Comparison of ENCODE assay signal across 21 mouse cellular contexts in genomic region chr6:101336660-101337059, GRCm38 (mm10). TPM values are rescaled to one million over a fixed set of nuclear protein-coding genes. Genes with fewer than 3 reads are reported as not detected.
DNase-seq lines count a peak whose midpoint lies in the region; ATAC-seq lines count a peak whose summit lies in the region.
"Had no signal": no experiment of that assay in that cellular context is flagged by ENCODE, and none has a peak within 500 bp of the region (broad histone marks: within the 10 kb centered on the region; RNA-seq: fewer than 3 reads in every experiment).

No protein-coding gene starts in this region.

- peak; percentile 54; the same call in 1 of the 2 replicates for ATAC-seq in kidney, embryonic 15.5 days (replicated peaks; ENCODE audit: low FRiP score)
- ATAC-seq: forebrain, embryonic 16.5 days had no signal

- H3K4me1 ChIP-seq in kidney, embryonic 15.5 days, result peaks cover 22% of the 10 kb centered on the region
- H3K4me1 ChIP-seq: hindbrain, embryonic 15.5 days had no signal

- 77% methylated on average over 10 of the region's 10 CpGs for WGBS in kidney, embryonic 15.5 days

- peak; percentile 42 for DNase-seq in kidney, adult 11 months
- DNase-seq in kidney, adult 18-20 months, result no peak
- peak; percentile 51 for DNase-seq in 3T3-L1 (ENCODE audit: low read depth, low spot score)
- DNase-seq in kidney, postnatal 25 days, result peak; percentile 34 to 51
- no peak for DNase-seq in spleen, postnatal 14 days (ENCODE audit: low spot score in 2 of 2)
- no peak for DNase-seq in retina, embryonic 14.5 days (ENCODE audit: low spot score)
- no peak for DNase-seq in cerebellum, adult 18-20 months
- DNase-seq: adrenal gland, adult 8-10 months; adrenal gland, postnatal 36 days; cerebellum, adult 11 months; cerebellum, adult 9-10 months; cerebellum, postnatal 25 days; gastrocnemius, postnatal 25 days; heart, postnatal 36 days had no signal

- no peaks in the 10 kb centered on the region for H3K9me3 ChIP-seq in kidney, embryonic 15.5 days (replicated peaks)
- H3K9me3 ChIP-seq: embryonic facial prominence, embryonic 13.5 days; forebrain, embryonic 12.5 days; heart, embryonic 13.5 days; hindbrain, embryonic 15.5 days had no signal

- no peaks in the 10 kb centered on the region for H3K27me3 ChIP-seq in kidney, embryonic 15.5 days
- H3K27me3 ChIP-seq: CH12.LX; embryonic facial prominence, embryonic 13.5 days; forebrain, embryonic 12.5 days; heart, embryonic 13.5 days; hindbrain, embryonic 15.5 days had no signal

- H3K4me3 ChIP-seq in kidney, embryonic 15.5 days (replicated peaks), result no peak overlapping the region
- H3K4me3 ChIP-seq: embryonic facial prominence, embryonic 13.5 days; forebrain, embryonic 12.5 days; heart, embryonic 13.5 days; hindbrain, embryonic 15.5 days had no signal

- H3K9ac ChIP-seq in kidney, embryonic 15.5 days, result no peak overlapping the region
- H3K9ac ChIP-seq: embryonic facial prominence, embryonic 13.5 days; forebrain, embryonic 12.5 days; heart, embryonic 13.5 days; hindbrain, embryonic 15.5 days had no signal

- no peaks in the 10 kb centered on the region for H3K36me3 ChIP-seq in kidney, embryonic 15.5 days
- H3K36me3 ChIP-seq: forebrain, embryonic 12.5 days; heart, embryonic 13.5 days; hindbrain, embryonic 15.5 days had no signal

- no peak overlapping the region for H3K4me2 ChIP-seq in kidney, embryonic 15.5 days
- H3K4me2 ChIP-seq: embryonic facial prominence, embryonic 13.5 days; forebrain, embryonic 12.5 days; heart, embryonic 13.5 days; hindbrain, embryonic 15.5 days had no signal

- H3K27ac ChIP-seq in kidney, embryonic 15.5 days, result no peak overlapping the region
- H3K27ac ChIP-seq: embryonic facial prominence, embryonic 13.5 days; forebrain, embryonic 12.5 days; hindbrain, embryonic 15.5 days had no signal

RNA-seq across cellular contexts. Expression of gene Pdzrn3, which starts 41.0 kb away (rescaled TPM):
- 9.3 and 9.9 TPM in 2 replicates for polyA plus RNA-seq in kidney, embryonic 15.5 days (2015; fragmentation: Nextera tagmentation; extraction: Ambion mirVana)

Comparison
In these comparisons a context has a peak if more than half of its experiments do, and no peak if none do; other contexts are left out.
1. DNase-seq: peak in kidney, adult 11 months (single experiment), 3T3-L1 (single experiment) and kidney, postnatal 25 days (2 of 2); none in kidney, adult 18-20 months (single experiment), spleen, postnatal 14 days (0 of 2), retina, embryonic 14.5 days (single experiment) and cerebellum, adult 18-20 months (0 of 2).